Mouse (Mus musculus): ENCODE measurements around the gene Crnkl1. TPM values are rescaled to one million over a fixed set of nuclear protein-coding genes. Genes with fewer than 3 reads are reported as not detected.
"Not testable (repeated sequence)": the region's sequence is repeated elsewhere in the genome, so short reads cannot be mapped to it uniquely, and the experiment has no call there.

The Crnkl1 gene
- polyA plus RNA-seq, 1 experiment from 2014 or later = 15.3 TPM

DNA sequence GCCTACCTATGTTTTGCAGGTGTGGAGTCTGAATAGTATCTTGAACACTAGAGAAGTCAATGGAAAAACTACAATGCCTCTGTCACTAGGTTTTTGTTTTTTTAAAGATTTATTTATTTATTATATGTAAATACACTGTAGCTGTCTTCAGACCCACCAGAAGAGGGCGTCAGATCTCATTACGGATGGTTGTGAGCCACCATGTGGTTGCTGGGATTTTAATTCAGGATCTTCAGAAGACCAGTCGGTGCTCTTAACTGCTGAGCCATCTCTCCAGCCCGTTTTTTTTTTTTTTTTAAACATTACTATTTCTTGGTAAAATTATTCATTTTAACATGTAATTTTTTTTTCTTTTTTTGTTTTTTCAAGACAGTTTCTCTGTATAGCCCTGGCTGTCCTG is 28.9 kb downstream of the Crnkl1 start:
- not testable (repeated sequence) for H3K4me3 ChIP-seq; ATAC-seq (ENCODE audit: extremely low read depth, insufficient number of reproducible peaks, low FRiP score, low TSS enrichment); H3K9me3 ChIP-seq; H3K27me3 ChIP-seq (replicated peaks); H3K27ac ChIP-seq (replicated peaks); H3K4me2 ChIP-seq; H3K9ac ChIP-seq
- Histone ChIP-seq H3K4me1 (peaks cover 19% of the 10 kb centered on the region), H3K36me3 (peaks cover 42% of the 10 kb centered on the region)
- 47% methylated on average over 4 of the region's 4 CpGs for WGBS

DNA sequence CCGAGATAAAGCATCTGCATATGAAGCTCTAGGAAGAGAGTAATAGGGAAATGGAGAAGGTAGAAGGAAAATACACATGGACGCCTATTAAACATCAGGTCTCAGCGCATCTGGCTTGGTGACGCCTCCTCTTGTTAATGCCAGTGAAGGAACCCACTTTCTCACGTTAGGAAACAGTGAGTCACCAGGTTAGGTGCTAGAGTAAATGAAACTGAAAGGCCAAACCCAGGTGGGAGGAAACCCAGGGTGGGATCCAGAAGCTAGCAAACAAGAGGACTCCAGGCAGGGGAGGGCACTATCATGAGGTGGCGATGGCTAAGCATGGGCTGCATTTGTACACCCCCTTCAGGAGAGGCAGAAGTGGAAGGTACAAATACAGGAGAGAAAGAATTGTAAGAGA is 29.7 kb downstream of the Crnkl1 start:
- Histone ChIP-seq H3K4me2 (peak overlapping the region; percentile 92), H3K27me3 (replicated peaks) (no peaks in the 10 kb centered on the region), H3K27ac (replicated peaks) (no peak overlapping the region), H3K9ac (0 out of 2 replicates have a peak overlapping the region, but pooled peaks have one; percentile 10), H3K9me3 (no peaks in the 10 kb centered on the region), H3K4me1 (peaks cover 19% of the 10 kb centered on the region), H3K36me3 (peaks cover 35% of the 10 kb centered on the region), H3K4me3 (no peak overlapping the region)
- no peak for ATAC-seq (ENCODE audit: extremely low read depth, insufficient number of reproducible peaks, low FRiP score, low TSS enrichment)
- WGBS = 77% methylated on average over 6 of the region's 6 CpGs

DNA sequence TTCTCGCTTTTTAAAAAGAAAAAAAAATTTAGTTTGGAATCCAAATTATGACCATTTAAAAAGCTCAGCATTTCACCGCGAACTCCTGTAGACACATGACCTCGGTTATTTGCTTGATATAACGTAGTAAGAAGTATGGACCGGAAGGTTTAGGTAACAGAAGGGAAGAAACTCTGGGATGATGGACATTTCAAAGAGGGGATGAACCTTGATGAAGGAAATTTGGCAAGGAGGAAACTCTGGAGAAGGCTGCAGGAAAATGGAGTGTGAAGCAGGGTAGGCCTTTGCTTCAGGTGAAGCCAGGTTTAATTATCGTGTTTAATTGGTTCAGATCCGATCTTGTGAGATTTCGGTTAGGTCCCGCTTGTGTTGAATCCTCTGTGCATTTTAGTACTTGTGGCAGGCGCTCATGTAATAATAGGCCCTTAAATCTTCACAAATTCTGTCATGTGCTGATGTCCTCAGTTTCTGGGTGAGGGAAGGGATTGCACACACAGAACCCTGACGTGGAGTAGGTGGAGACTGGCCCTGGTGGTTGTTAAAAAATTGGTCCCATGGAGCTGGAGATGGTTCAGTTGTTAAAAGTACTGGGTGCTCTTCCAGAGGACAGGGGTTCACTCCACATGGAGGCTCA is 30.7 kb downstream of the Crnkl1 start:
- Histone ChIP-seq H3K27ac (replicated peaks) (peak overlapping the region; percentile 24; the same call in 1 of the 2 replicates), H3K4me1 (peaks cover 24% of the 10 kb centered on the region), H3K4me2 (peak overlapping the region; percentile 92), H3K4me3 (peak overlapping the region; percentile 98), H3K36me3 (peaks cover 25% of the 10 kb centered on the region), H3K9ac (peak overlapping the region; percentile 97), H3K27me3 (replicated peaks) (no peaks in the 10 kb centered on the region), H3K9me3 (no peaks in the 10 kb centered on the region)
- ATAC-seq (ENCODE audit: extremely low read depth, insufficient number of reproducible peaks, low FRiP score, low TSS enrichment) = no peak
- 29% methylated on average over 12 of the region's 12 CpGs for WGBS

DNA sequence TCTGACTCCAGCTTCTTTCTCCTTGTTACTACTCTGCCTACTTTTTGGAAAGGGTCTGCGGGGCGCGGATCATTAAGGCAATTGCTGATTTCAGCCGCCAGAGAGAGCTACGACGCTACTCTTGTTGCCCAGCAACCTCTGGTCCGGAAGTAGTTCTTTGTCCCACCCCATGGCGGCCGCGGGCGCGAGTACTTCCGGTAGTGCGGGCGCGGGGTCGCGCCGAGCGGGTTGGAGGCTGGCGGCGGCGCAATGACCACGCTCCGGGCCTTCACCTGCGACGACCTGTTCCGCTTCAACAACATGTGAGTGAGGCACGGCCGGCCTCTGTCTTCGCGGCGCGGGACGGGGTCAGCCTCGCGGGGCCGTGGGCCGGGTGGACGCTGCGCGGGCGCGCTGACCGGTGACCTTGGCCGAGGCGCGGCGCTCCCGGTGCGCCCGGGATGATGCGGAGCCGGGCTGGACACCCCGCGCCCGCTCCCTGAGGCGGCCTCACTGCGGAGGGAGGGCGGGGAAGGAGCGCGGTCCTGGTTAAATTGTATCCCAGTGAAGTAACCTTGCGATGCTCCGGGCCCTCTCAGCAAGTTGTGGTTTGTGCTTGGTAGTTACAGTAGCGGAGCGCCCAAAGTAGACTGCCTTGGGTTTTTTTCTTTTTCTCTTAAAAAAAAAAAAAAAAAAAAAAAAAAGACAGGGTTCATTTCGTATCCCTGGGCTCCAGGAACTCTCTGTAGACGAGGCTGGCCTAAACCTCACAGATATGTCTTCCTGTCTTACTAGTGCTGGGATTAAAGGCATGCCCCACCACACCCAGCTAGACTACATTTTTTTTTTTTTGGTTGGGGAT is 31.5 kb downstream of the Crnkl1 start:
- H3K9me3 ChIP-seq = no peaks in the 10 kb centered on the region
- H3K4me2 ChIP-seq = peak overlapping the region; percentile 92
- H3K9ac ChIP-seq = peak overlapping the region; percentile 97
- peak overlapping the region; percentile 98 for H3K4me3 ChIP-seq
- WGBS = under 1% methylated on average over 68 of the region's 68 CpGs
- H3K36me3 ChIP-seq = peaks cover 19% of the 10 kb centered on the region
- H3K4me1 ChIP-seq = peaks cover 24% of the 10 kb centered on the region
- peak; percentile 79 for ATAC-seq (ENCODE audit: extremely low read depth, insufficient number of reproducible peaks, low FRiP score, low TSS enrichment)
- H3K27me3 ChIP-seq (replicated peaks) = no peaks in the 10 kb centered on the region
- H3K27ac ChIP-seq (replicated peaks) = peak overlapping the region; percentile 93

DNA sequence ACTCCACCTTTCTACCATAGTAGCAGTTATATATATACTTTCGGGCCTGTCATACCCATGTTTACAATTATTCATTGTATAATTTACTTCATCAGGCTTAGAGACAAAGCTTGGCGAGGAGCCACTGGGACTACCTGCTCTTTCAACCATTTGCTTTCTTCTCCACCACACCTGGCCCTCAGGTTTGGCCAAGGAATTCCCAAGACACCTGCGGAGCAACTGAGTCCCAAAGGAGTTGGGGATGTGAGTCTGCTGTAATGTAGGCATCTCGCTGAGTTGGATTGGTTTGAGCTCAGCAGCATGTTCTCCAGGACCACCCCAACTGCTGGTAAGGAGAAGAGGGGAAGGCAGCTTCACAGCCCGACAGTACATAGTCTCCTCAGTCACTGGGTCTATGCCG is 33.0 kb downstream of the Crnkl1 start, which contains the start of gene Naa20:
Gene Naa20, plus strand, starts transcription at position 239 of the 400 bp plus-strand sequence.
- H3K27ac ChIP-seq (replicated peaks) = peak within 1 kb of the TSS; percentile 93; the same call in 1 of the 2 replicates
- 75% methylated on average over 6 of the region's 6 CpGs for WGBS

DNA sequence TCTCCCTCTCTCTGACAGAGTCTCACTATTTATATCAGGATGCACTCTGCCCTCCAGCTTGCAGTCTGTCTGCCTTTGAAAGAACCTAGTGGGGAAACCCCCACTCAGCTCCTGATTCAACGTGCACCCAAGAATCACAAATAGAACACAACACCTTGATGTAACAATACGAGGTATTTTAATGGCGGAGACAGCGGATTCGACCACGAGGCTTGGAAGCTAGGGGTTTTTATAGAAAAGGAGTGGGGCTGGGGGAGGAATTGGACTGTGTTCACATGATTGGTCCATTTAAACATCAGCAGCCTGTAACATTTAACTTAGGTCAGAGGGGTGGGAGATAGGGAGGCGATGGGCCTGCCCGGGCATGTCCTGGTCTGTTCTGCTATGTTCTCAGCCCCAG is 34.5 kb downstream of the Crnkl1 start:
- ATAC-seq (ENCODE audit: extremely low read depth, insufficient number of reproducible peaks, low FRiP score, low TSS enrichment); H3K9me3 ChIP-seq: not testable (repeated sequence)

More for the DNA sequence above, 33.0 kb downstream of the Crnkl1 start, which contains the start of gene Naa20:
- Histone ChIP-seq H3K36me3 (peaks cover 9% of the 10 kb centered on the region), H3K9ac (peak within 1 kb of the TSS; percentile 97), H3K4me3 (peak within 1 kb of the TSS; percentile 98), H3K4me2 (peak within 1 kb of the TSS; percentile 92), H3K4me1 (peaks cover 24% of the 10 kb centered on the region), H3K27me3 (replicated peaks) (no peaks in the 10 kb centered on the region), H3K9me3 (no peaks in the 10 kb centered on the region)
- no peak for ATAC-seq (ENCODE audit: extremely low read depth, insufficient number of reproducible peaks, low FRiP score, low TSS enrichment)

DNA sequence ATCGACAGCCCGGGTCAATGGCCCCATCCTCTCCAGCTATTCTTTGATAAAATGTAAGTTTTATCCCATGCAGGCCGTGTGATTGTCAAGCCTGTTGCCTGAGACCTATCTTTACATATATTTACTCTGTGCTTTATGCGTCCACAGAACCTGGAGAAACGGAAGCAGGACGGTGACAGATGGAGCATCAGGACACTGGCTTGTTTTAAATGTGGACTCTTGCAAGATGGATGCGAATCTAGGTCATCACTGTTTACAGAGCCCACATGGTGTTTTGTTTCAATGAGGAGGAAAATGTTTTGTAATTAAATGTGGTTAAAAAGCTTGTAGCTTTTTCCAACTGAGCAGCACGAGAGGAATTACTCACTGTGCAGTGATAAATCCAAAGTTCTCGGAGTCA is 36.7 kb downstream of the Crnkl1 start:
- Histone ChIP-seq H3K27me3 (replicated peaks) (no peaks in the 10 kb centered on the region), H3K4me3 (no peak overlapping the region), H3K9me3 (no peaks in the 10 kb centered on the region), H3K4me2 (no peak overlapping the region), H3K36me3 (no peaks in the 10 kb centered on the region), H3K4me1 (peaks cover 4% of the 10 kb centered on the region; the same call in 1 of the 2 replicates), H3K9ac (no peak overlapping the region), H3K27ac (replicated peaks) (no peak overlapping the region)
- no peak for ATAC-seq (ENCODE audit: extremely low read depth, insufficient number of reproducible peaks, low FRiP score, low TSS enrichment)
- WGBS = 74% methylated on average over 9 of the region's 9 CpGs

More for the DNA sequence above, 34.5 kb downstream of the Crnkl1 start:
- peaks cover 20% of the 10 kb centered on the region for H3K4me1 ChIP-seq
- not testable (repeated sequence) for H3K27me3 ChIP-seq (replicated peaks); H3K9ac ChIP-seq; H3K4me3 ChIP-seq; H3K4me2 ChIP-seq; H3K36me3 ChIP-seq; H3K27ac ChIP-seq (replicated peaks)
- WGBS = 66% methylated on average over 8 of the region's 8 CpGs

DNA sequence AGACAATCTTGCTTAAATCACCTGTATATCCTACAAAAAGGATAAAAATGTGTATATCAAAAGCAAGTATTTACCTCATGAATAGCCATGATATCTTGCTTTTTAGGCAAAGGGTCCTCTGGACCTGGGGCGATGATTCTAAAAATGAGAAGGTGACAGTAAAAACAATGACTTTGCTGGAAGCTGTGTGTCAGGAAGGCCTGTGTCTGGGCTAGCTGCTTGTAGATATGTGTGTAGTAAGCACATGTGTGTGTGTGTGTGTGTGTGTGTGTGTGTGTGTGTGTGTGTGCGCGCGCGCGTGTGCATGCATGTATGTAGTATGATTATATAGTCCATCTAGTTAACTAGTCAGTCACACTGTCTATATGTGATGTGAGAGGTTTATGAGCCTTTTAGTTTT is 41.1 kb downstream of the Crnkl1 start:
- no peak overlapping the region for H3K4me3 ChIP-seq
- H3K36me3 ChIP-seq = no peaks in the 10 kb centered on the region
- H3K9ac ChIP-seq = no peak overlapping the region
- no peaks in the 10 kb centered on the region for H3K27me3 ChIP-seq (replicated peaks)
- H3K4me2 ChIP-seq = no peak overlapping the region
- WGBS = 95% methylated on average over 6 of the region's 6 CpGs
- no peak for ATAC-seq (ENCODE audit: extremely low read depth, insufficient number of reproducible peaks, low FRiP score, low TSS enrichment)
- H3K27ac ChIP-seq (replicated peaks) = no peak overlapping the region
- H3K4me1 ChIP-seq = peaks cover 13% of the 10 kb centered on the region
- no peaks in the 10 kb centered on the region for H3K9me3 ChIP-seq

DNA sequence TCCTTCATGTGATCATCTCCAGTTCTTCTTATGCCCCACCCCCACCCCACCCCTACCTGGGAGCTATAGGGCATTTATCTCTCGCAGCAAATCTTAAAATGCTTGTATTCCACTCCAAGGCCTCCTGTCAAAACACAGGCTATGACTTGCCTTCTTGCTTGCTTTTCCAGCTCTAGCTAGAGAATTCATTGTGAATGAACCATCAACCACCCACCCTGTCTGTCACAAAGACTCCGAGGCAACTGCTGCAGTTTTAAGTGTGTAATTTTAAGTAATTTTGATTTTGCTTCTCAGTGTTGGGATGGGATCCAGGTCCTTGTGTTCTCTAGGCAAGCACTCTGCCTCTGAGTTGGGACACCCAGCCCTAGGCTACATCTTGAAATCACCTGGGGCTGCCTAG is 44.2 kb downstream of the Crnkl1 start:
- no peak for ATAC-seq (ENCODE audit: extremely low read depth, insufficient number of reproducible peaks, low FRiP score, low TSS enrichment)
- H3K4me2 ChIP-seq = no peak overlapping the region

DNA sequence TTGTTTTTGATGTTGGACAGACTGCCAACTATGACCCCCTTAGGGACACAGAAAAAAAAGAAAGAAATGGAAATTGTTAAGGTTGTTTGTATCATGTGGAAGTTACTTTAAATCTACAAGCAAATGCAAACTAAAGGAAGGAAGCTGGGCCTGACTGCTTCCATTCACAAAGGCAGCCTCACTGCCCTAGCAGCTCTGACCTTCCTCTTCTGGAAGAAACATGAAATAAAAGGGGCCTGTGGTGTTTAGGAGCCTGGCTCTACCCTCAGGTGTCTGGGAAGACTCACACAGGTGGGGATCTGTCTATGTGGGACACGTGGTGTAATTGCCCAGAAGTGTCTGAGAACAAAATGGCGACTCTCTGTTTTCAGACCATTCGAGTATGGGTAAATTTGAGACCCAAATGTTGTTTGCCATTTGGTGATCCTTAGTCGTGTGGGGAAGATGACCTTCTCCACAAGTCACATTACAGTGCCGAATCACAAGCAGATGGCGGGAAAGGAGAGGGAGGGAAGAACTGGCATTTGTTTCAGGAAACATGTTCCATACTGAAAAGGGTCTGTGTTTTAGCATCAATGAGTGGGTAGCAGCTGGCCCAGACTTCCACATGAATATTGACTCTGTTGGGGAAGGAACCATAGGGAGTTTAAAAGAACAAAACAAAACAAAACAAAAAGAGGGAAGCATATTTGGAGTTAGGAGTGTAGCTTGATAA is 45.9 kb downstream of the Crnkl1 start:
- WGBS = 47% methylated on average over 6 of the region's 6 CpGs
- H3K9me3 ChIP-seq = no peaks in the 10 kb centered on the region
- H3K4me1 ChIP-seq = peaks cover 51% of the 10 kb centered on the region
- no peak overlapping the region for H3K9ac ChIP-seq
- H3K4me3 ChIP-seq = no peak overlapping the region
- H3K27me3 ChIP-seq (replicated peaks) = no peaks in the 10 kb centered on the region
- 0 out of 2 replicates have a peak, but pooled peaks have one; percentile 8 for ATAC-seq (ENCODE audit: extremely low read depth, insufficient number of reproducible peaks, low FRiP score, low TSS enrichment)
- H3K27ac ChIP-seq (replicated peaks) = peak overlapping the region; percentile 96
- H3K4me2 ChIP-seq = peak overlapping the region; percentile 54
- peaks cover 33% of the 10 kb centered on the region for H3K36me3 ChIP-seq

More for the DNA sequence above, 44.2 kb downstream of the Crnkl1 start:
- Histone ChIP-seq H3K9me3 (no peaks in the 10 kb centered on the region), H3K27ac (replicated peaks) (no peak overlapping the region), H3K9ac (no peak overlapping the region), H3K4me3 (no peak overlapping the region), H3K36me3 (peaks cover 20% of the 10 kb centered on the region), H3K27me3 (replicated peaks) (no peaks in the 10 kb centered on the region), H3K4me1 (peaks cover 35% of the 10 kb centered on the region)
- WGBS = 73% methylated on average over 2 of the region's 2 CpGs
